Mouse (Mus musculus) left cerebral cortex, postnatal 36 days (tissue): ENCODE measurements at regions not wholly inside any gene's neighbourhood (a gene's known extent, or its start where the extent isn't known, plus 50 kb on each side); places are given as distances from the start of the nearest gene placed in this dataset.

Experiments used
- DNase-seq, 2 experiments: peaks; one replicate each; pipeline ENCODE4 v3.0.0; 2021 to 2022; ENCODE audit warnings: low spot score in 2 of 2, mixed read lengths in 1 of 2
- intact Hi-C: fragments of 180-260 bp; cut with DNase I; formaldehyde crosslinking; loops from one replicate; pipeline ENCODE4 v1.15.1; 2025

- intact Hi-C loops, result no loop called here
- no peak for DNase-seq
These were observed 107.4 kb upstream of the Insig1 start for GRCm38 (mm10) chr5:27963765-27964164.

GRCm38 (mm10) chr5:27995186-27995585 is 76.0 kb upstream of the Insig1 start:
- intact Hi-C loops, result loop anchor here (2.0 kb wide), 1 partner anchor 100 kb away; no protein-coding TSS in a partner anchor

GRCm38 (mm10) chr5:27997751-27998150 is 73.4 kb upstream of the Insig1 start:
- intact Hi-C loops, result no loop called here

More at GRCm38 (mm10) chr5:27995186-27995585, 76.0 kb upstream of the Insig1 start:
- peak; percentile 21 to 49 for DNase-seq

GRCm38 (mm10) chr5:28002922-28003321 is 68.2 kb upstream of the Insig1 start:
- intact Hi-C loops, result no loop called here
- no peak for DNase-seq

More at GRCm38 (mm10) chr5:27997751-27998150, 73.4 kb upstream of the Insig1 start:
- no peak for DNase-seq

- intact Hi-C loops, result no loop called here
- DNase-seq, result no peak
These were observed 67.2 kb upstream of the Insig1 start for GRCm38 (mm10) chr5:28003756-28004486.

- DNase-seq, result no peak
- intact Hi-C loops, result no loop called here
These were observed 66.7 kb upstream of the Insig1 start for GRCm38 (mm10) chr5:28004487-28004827.

GRCm38 (mm10) chr5:28009386-28009785 is 61.8 kb upstream of the Insig1 start:
- DNase-seq, result no peak
- intact Hi-C loops, result no loop called here

GRCm38 (mm10) chr5:28009871-28010270 is 61.3 kb upstream of the Insig1 start:
- intact Hi-C loops, result no loop called here
- DNase-seq, result no peak

- intact Hi-C loops, result no loop called here
- DNase-seq, result no peak
These were observed 60.6 kb upstream of the Insig1 start for GRCm38 (mm10) chr5:28010529-28010928.

GRCm38 (mm10) chr5:28012496-28012895 is 58.7 kb upstream of the Insig1 start:
- intact Hi-C loops, result no loop called here

GRCm38 (mm10) chr5:28013619-28014273 is 57.4 kb upstream of the Insig1 start:
- no peak for DNase-seq
- intact Hi-C loops, result no loop called here

More at GRCm38 (mm10) chr5:28012496-28012895, 58.7 kb upstream of the Insig1 start:
- DNase-seq, result no peak

- intact Hi-C loops, result no loop called here
- no peak for DNase-seq
These were observed 51.3 kb upstream of the Insig1 start for GRCm38 (mm10) chr5:28019864-28020263.
